Mouse (Mus musculus) hindbrain, embryonic 12.5 days (tissue): ENCODE measurements around the gene Sh3bgrl2. TPM values are rescaled to one million over a fixed set of nuclear protein-coding genes. Genes with fewer than 3 reads are reported as not detected.

Experiments
- ATAC-seq: fragments of 200-750 bp; cut with Nextera tagmentation; 2 replicates; pipeline ENCODE4 v1.8.0; 2017; ENCODE audit warnings: moderate TSS enrichment; ENCODE audit not compliant: low FRiP score
- H3K27ac ChIP-seq: fragments of 300-500 bp; sonication (generic); 2 replicates; pipeline ENCODE4 v1.5.1; 2016; ENCODE audit warnings: mild to moderate bottlenecking
- H3K27me3 ChIP-seq: fragments of 300-500 bp; sonication (generic); 2 replicates; pipeline ENCODE4 v1.6.1; 2016; ENCODE audit warnings: mild to moderate bottlenecking
- H3K36me3 ChIP-seq: fragments of 300-500 bp; sonication (generic); 2 replicates; pipeline ENCODE4 v1.6.1; 2016; ENCODE audit warnings: mild to moderate bottlenecking
- H3K4me1 ChIP-seq: fragments of 300-500 bp; sonication (generic); 2 replicates; pipeline ENCODE4 v1.6.1; 2016
- H3K4me2 ChIP-seq: fragments of 300-500 bp; sonication (generic); replicated peaks from 2 replicates; pipeline ENCODE4 v1.6.1; 2016; ENCODE audit warnings: mild to moderate bottlenecking
- H3K4me3 ChIP-seq: fragments of 300-500 bp; sonication (generic); 2 replicates; pipeline ENCODE4 v1.5.1; 2016; ENCODE audit warnings: mild to moderate bottlenecking
- H3K9ac ChIP-seq: fragments of 300-500 bp; sonication (generic); 2 replicates; pipeline ENCODE4 v1.6.1; 2016; ENCODE audit warnings: mild to moderate bottlenecking, moderate library complexity
- H3K9me3 ChIP-seq: fragments of 300-500 bp; sonication (generic); replicated peaks from 2 replicates; pipeline ENCODE4 v1.6.1; 2016; ENCODE audit warnings: mild to moderate bottlenecking
- WGBS: fragments of 180-500 bp; shearing (Covaris S2); methylation state at CpG from one replicate; pipeline ENCODE4 v1.1.7; 2016; 5-methylcytosine and 5-hydroxymethylcytosine counted together
- polyA plus RNA-seq: library from polyadenylated mRNA; unstranded; fragments of >200 nt; fragmentation: Nextera tagmentation; extraction: Ambion mirVana; gene quantifications from 2 replicates; pipeline ENCODE4 v1.2.1, GENCODE M21; 2016

Gene Sh3bgrl2
- polyA plus RNA-seq, 1 experiment from 2014 or later, result 8.1 TPM

GRCm38 (mm10) chr9:83625085-83625484 lies 77.0 kb downstream of the Sh3bgrl2 start:
- ATAC-seq, result no peak
- Histone ChIP-seq H3K4me2 (no peak overlapping the region), H3K4me1 (peaks cover 9% of the 10 kb centered on the region), H3K27ac (no peak overlapping the region), H3K9ac (no peak overlapping the region), H3K9me3 (no peaks in the 10 kb centered on the region), H3K4me3 (no peak overlapping the region), H3K36me3 (no peaks in the 10 kb centered on the region), H3K27me3 (no peaks in the 10 kb centered on the region)
- 62% methylated on average over 5 of the region's 5 CpGs for WGBS

GRCm38 (mm10) chr9:83628669-83629612 lies 80.8 kb downstream of the Sh3bgrl2 start:
- H3K4me3 ChIP-seq, result no peak overlapping the region
- H3K4me2 ChIP-seq, result peak overlapping the region; percentile 31

GRCm38 (mm10) chr9:83630341-83630740 lies 82.2 kb downstream of the Sh3bgrl2 start:
- no peak overlapping the region for H3K4me2 ChIP-seq
- H3K27ac ChIP-seq, result no peak overlapping the region
- no peaks in the 10 kb centered on the region for H3K9me3 ChIP-seq
- no peaks in the 10 kb centered on the region for H3K36me3 ChIP-seq
- 82% methylated on average over 6 of the region's 6 CpGs for WGBS
- no peaks in the 10 kb centered on the region for H3K27me3 ChIP-seq
- H3K9ac ChIP-seq, result no peak overlapping the region
- no peak overlapping the region for H3K4me3 ChIP-seq
- H3K4me1 ChIP-seq, result peaks cover 12% of the 10 kb centered on the region
- no peak for ATAC-seq

More at GRCm38 (mm10) chr9:83628669-83629612, 80.8 kb downstream of the Sh3bgrl2 start:
- WGBS, result 24% methylated on average over 19 of the region's 19 CpGs
- H3K27ac ChIP-seq, result peak overlapping the region; percentile 82
- peak; percentile 74 for ATAC-seq
- no peaks in the 10 kb centered on the region for H3K36me3 ChIP-seq
- H3K9me3 ChIP-seq, result no peaks in the 10 kb centered on the region
- peaks cover 9% of the 10 kb centered on the region for H3K4me1 ChIP-seq
- no peak overlapping the region for H3K9ac ChIP-seq
- H3K27me3 ChIP-seq, result no peaks in the 10 kb centered on the region

- no peak overlapping the region for H3K9ac ChIP-seq
- H3K9me3 ChIP-seq, result no peaks in the 10 kb centered on the region
- H3K4me2 ChIP-seq, result no peak overlapping the region
- peaks cover 12% of the 10 kb centered on the region for H3K4me1 ChIP-seq
- H3K4me3 ChIP-seq, result no peak overlapping the region
- WGBS, result 63% methylated on average over 5 of the region's 5 CpGs
- ATAC-seq, result no peak
- H3K27ac ChIP-seq, result no peak overlapping the region
- H3K27me3 ChIP-seq, result no peaks in the 10 kb centered on the region
- no peaks in the 10 kb centered on the region for H3K36me3 ChIP-seq
Observed at GRCm38 (mm10) chr9:83631920-83632319, 83.8 kb downstream of the Sh3bgrl2 start.

GRCm38 (mm10) chr9:83634703-83635102 lies 86.6 kb downstream of the Sh3bgrl2 start:
- H3K36me3 ChIP-seq, result no peaks in the 10 kb centered on the region
- H3K4me3 ChIP-seq, result no peak overlapping the region
- 35% methylated on average over 3 of the region's 3 CpGs for WGBS
- H3K9me3 ChIP-seq, result no peaks in the 10 kb centered on the region
- H3K4me1 ChIP-seq, result peaks cover 3% of the 10 kb centered on the region; the same call in 1 of the 2 replicates
- H3K27ac ChIP-seq, result no peak overlapping the region
- no peak overlapping the region for H3K9ac ChIP-seq
- H3K4me2 ChIP-seq, result no peak overlapping the region
- H3K27me3 ChIP-seq, result no peaks in the 10 kb centered on the region
- ATAC-seq, result no peak

GRCm38 (mm10) chr9:83635997-83636396 lies 87.9 kb downstream of the Sh3bgrl2 start:
- no peaks in the 10 kb centered on the region for H3K9me3 ChIP-seq
- ATAC-seq, result peak; percentile 32; the same call in 1 of the 2 replicates
- H3K36me3 ChIP-seq, result no peaks in the 10 kb centered on the region
- H3K4me1 ChIP-seq, result peaks cover 3% of the 10 kb centered on the region; the same call in 1 of the 2 replicates
- 6% methylated on average over 7 of the region's 7 CpGs for WGBS
- no peak overlapping the region for H3K9ac ChIP-seq
- no peaks in the 10 kb centered on the region for H3K27me3 ChIP-seq
- H3K4me3 ChIP-seq, result no peak overlapping the region
- peak overlapping the region; percentile 68 for H3K27ac ChIP-seq
- peak overlapping the region; percentile 17 for H3K4me2 ChIP-seq

- Histone ChIP-seq H3K4me1 (peaks cover 8% of the 10 kb centered on the region; the same call in 1 of the 2 replicates), H3K9ac (no peak overlapping the region), H3K9me3 (no peaks in the 10 kb centered on the region), H3K27me3 (no peaks in the 10 kb centered on the region), H3K36me3 (no peaks in the 10 kb centered on the region), H3K4me3 (no peak overlapping the region), H3K4me2 (no peak overlapping the region), H3K27ac (no peak overlapping the region)
- no peak for ATAC-seq
- WGBS, result 52% methylated on average over 4 of the region's 4 CpGs
Observed at GRCm38 (mm10) chr9:83643139-83643538, 95.0 kb downstream of the Sh3bgrl2 start.

GRCm38 (mm10) chr9:83643833-83644232 lies 95.7 kb downstream of the Sh3bgrl2 start:
- no peak overlapping the region for H3K9ac ChIP-seq
- H3K27ac ChIP-seq, result no peak overlapping the region
- H3K9me3 ChIP-seq, result no peaks in the 10 kb centered on the region
- no peak overlapping the region for H3K4me3 ChIP-seq
- ATAC-seq, result no peak
- no peaks in the 10 kb centered on the region for H3K27me3 ChIP-seq
- H3K36me3 ChIP-seq, result no peaks in the 10 kb centered on the region
- no peak overlapping the region for H3K4me2 ChIP-seq
- H3K4me1 ChIP-seq, result peaks cover 15% of the 10 kb centered on the region
- 51% methylated on average over 4 of the region's 4 CpGs for WGBS

GRCm38 (mm10) chr9:83646215-83646614 lies 98.1 kb downstream of the Sh3bgrl2 start:
- no peaks in the 10 kb centered on the region for H3K9me3 ChIP-seq
- no peak overlapping the region for H3K9ac ChIP-seq
- no peak overlapping the region for H3K4me2 ChIP-seq
- H3K27me3 ChIP-seq, result no peaks in the 10 kb centered on the region
- H3K4me1 ChIP-seq, result peaks cover 16% of the 10 kb centered on the region
- ATAC-seq, result no peak
- H3K36me3 ChIP-seq, result no peaks in the 10 kb centered on the region
- WGBS, result 94% methylated on average over 2 of the region's 2 CpGs
- H3K4me3 ChIP-seq, result no peak overlapping the region
- H3K27ac ChIP-seq, result no peak overlapping the region

- no peak overlapping the region for H3K4me2 ChIP-seq
- H3K4me3 ChIP-seq, result no peak overlapping the region
- no peak for ATAC-seq
- H3K27me3 ChIP-seq, result no peaks in the 10 kb centered on the region
- no peaks in the 10 kb centered on the region for H3K9me3 ChIP-seq
- no peak overlapping the region for H3K9ac ChIP-seq
- no peaks in the 10 kb centered on the region for H3K36me3 ChIP-seq
- H3K27ac ChIP-seq, result no peak overlapping the region
- 89% methylated on average over 5 of the region's 5 CpGs for WGBS
- peaks cover 16% of the 10 kb centered on the region for H3K4me1 ChIP-seq
Observed at GRCm38 (mm10) chr9:83646691-83647090, 98.6 kb downstream of the Sh3bgrl2 start.

- Histone ChIP-seq H3K4me2 (no peak overlapping the region), H3K27me3 (no peaks in the 10 kb centered on the region), H3K27ac (peak overlapping the region; percentile 44; the same call in 1 of the 2 replicates), H3K36me3 (no peaks in the 10 kb centered on the region), H3K9me3 (no peaks in the 10 kb centered on the region), H3K4me3 (no peak overlapping the region), H3K9ac (no peak overlapping the region), H3K4me1 (peaks cover 16% of the 10 kb centered on the region)
- WGBS, result 30% methylated on average over 7 of the region's 7 CpGs
- no peak for ATAC-seq
Observed at GRCm38 (mm10) chr9:83647919-83648705, 100.0 kb downstream of the Sh3bgrl2 start.

- Histone ChIP-seq H3K4me1 (peaks cover 14% of the 10 kb centered on the region), H3K36me3 (no peaks in the 10 kb centered on the region), H3K9ac (no peak overlapping the region), H3K27ac (no peak overlapping the region), H3K9me3 (no peaks in the 10 kb centered on the region), H3K27me3 (no peaks in the 10 kb centered on the region), H3K4me2 (no peak overlapping the region), H3K4me3 (no peak overlapping the region)
- WGBS, result 19% methylated on average over 3 of the region's 3 CpGs
- peak; percentile 38; the same call in 1 of the 2 replicates for ATAC-seq
Observed at GRCm38 (mm10) chr9:83648733-83649132, 100.6 kb downstream of the Sh3bgrl2 start.
